Mouse (Mus musculus) hindbrain, postnatal 0 days (tissue): ENCODE results near the gene Ergic2. TPM values are rescaled to one million over a fixed set of nuclear protein-coding genes. Genes with fewer than 3 reads are reported as not detected.

ENCODE experiments used
- ATAC-seq: fragments of 200-750 bp; cut with Nextera tagmentation; 2 replicates; pipeline ENCODE4 v1.8.0; 2017; ENCODE audit warnings: mild to moderate bottlenecking, moderate TSS enrichment, moderate library complexity
- DNase-seq: peaks from one replicate; pipeline ENCODE4 v3.0.0-alpha.2; 2015; ENCODE audit warnings: low spot score
- H3K27ac ChIP-seq: fragments of 300-500 bp; sonication (generic); 2 replicates; pipeline ENCODE4 v1.5.1; 2014; ENCODE audit warnings: mild to moderate bottlenecking
- H3K27me3 ChIP-seq: fragments of 300-500 bp; sonication (generic); 2 replicates; pipeline ENCODE4 v1.6.1; 2014; ENCODE audit warnings: low read length, mixed read lengths; ENCODE audit not compliant: insufficient read depth
- H3K36me3 ChIP-seq: fragments of 300-500 bp; sonication (generic); 2 replicates; pipeline ENCODE4 v1.6.1; 2014; ENCODE audit warnings: low read length, mixed read lengths; ENCODE audit not compliant: insufficient read depth
- H3K4me1 ChIP-seq: fragments of 300-500 bp; sonication (generic); 2 replicates; pipeline ENCODE4 v1.6.1; 2014; ENCODE audit warnings: antibody characterized with exemption, low read length, mixed read lengths; ENCODE audit not compliant: insufficient read depth
- H3K4me2 ChIP-seq: fragments of 300-500 bp; sonication (generic); 2 replicates; pipeline ENCODE4 v1.6.1; 2014; ENCODE audit warnings: low read depth, mild to moderate bottlenecking, low read length, moderate library complexity, mixed read lengths
- H3K4me3 ChIP-seq: fragments of 300-500 bp; sonication (generic); 2 replicates; pipeline ENCODE4 v1.5.1; 2014; ENCODE audit warnings: low read length
- H3K9ac ChIP-seq: fragments of 300-500 bp; sonication (generic); replicated peaks from 2 replicates; pipeline ENCODE4 v1.6.1; 2014; ENCODE audit warnings: mild to moderate bottlenecking, low read length, moderate library complexity, mixed read lengths
- H3K9me3 ChIP-seq: fragments of 300-500 bp; sonication (generic); 2 replicates; pipeline ENCODE4 v1.6.1; 2016; ENCODE audit warnings: low read length, mixed read lengths
- CTCF ChIP-seq: IDR thresholded peaks from 2 replicates; pipeline ENCODE4 v1.5.1; 2016; ENCODE audit warnings: antibody characterized with exemption, control low read depth, low read depth
- WGBS: fragments of 180-500 bp; shearing (Covaris S2); extraction: QIAGEN DNeasy Blood & Tissue Kit; methylation state at CpG from one replicate; pipeline ENCODE4 v1.1.7; 2014; 5-methylcytosine and 5-hydroxymethylcytosine counted together
- polyA plus RNA-seq: library from polyadenylated mRNA; unstranded; fragments of >200 nt; fragmentation: Nextera tagmentation; extraction: Ambion mirVana; gene quantifications from 2 replicates; pipeline ENCODE4 v1.2.1, GENCODE M21; 2015
- total RNA-seq: library from RNA; depleted of rRNA; stranded (reverse); fragments of >200 nt; gene quantifications from 2 replicates; pipeline ENCODE4 v1.2.3, GENCODE M21; 2014

Gene Ergic2
- total and polyA plus RNA-seq, 2 experiments from 2014 or later = 112 to 204 TPM

- H3K4me1 ChIP-seq = no peaks in the 10 kb centered on the region
- H3K27ac ChIP-seq = no peak overlapping the region
- H3K9me3 ChIP-seq = no peaks in the 10 kb centered on the region
- DNase-seq = no peak
- no peaks in the 10 kb centered on the region for H3K36me3 ChIP-seq
- WGBS = 96% methylated on average over 1 of the region's 1 CpGs
- TF ChIP-seq CTCF = no peak
- H3K27me3 ChIP-seq = no peaks in the 10 kb centered on the region
- ATAC-seq = no peak
- no peak overlapping the region for H3K4me3 ChIP-seq
- no peak overlapping the region for H3K9ac ChIP-seq
- H3K4me2 ChIP-seq = no peak overlapping the region
Measured at GRCm38 (mm10) chr6:148239311-148239710, 27.1 kb upstream of the Ergic2 start.

DNA sequence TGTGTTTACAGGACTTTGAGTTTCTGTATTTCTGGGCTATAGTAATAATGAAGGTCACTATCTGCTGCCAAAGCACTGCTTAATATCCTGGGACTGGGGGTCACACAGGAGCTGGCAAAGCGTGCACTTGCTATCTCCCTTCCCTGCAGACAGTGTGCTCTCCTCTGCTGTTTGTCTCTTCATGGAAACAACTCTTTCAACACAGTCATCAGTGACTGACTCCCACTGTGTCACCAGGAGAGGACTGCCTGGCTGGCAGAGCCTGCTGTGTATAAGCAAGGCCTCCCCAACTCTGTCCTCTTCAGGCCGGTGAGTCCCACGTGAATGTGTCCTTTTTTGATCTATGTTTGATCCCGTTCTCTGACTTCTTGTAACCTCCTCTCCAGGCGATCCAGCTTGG lies 25.3 kb upstream of the Ergic2 start:
- Histone ChIP-seq H3K27ac (no peak overlapping the region), H3K9ac (no peak overlapping the region), H3K27me3 (no peaks in the 10 kb centered on the region), H3K4me2 (no peak overlapping the region), H3K9me3 (no peaks in the 10 kb centered on the region), H3K4me1 (no peaks in the 10 kb centered on the region), H3K36me3 (no peaks in the 10 kb centered on the region), H3K4me3 (no peak overlapping the region)
- DNase-seq = no peak
- TF ChIP-seq CTCF = no peak
- ATAC-seq = no peak
- 46% methylated on average over 5 of the region's 5 CpGs for WGBS

GRCm38 (mm10) chr6:148234105-148234828 lies 22.1 kb upstream of the Ergic2 start:
- no peak for TF ChIP-seq CTCF
- H3K4me1 ChIP-seq = no peaks in the 10 kb centered on the region
- no peaks in the 10 kb centered on the region for H3K36me3 ChIP-seq
- H3K27ac ChIP-seq = no peak overlapping the region
- 65% methylated on average over 3 of the region's 3 CpGs for WGBS
- ATAC-seq (no peak), DNase-seq (no peak)
- no peak overlapping the region for H3K4me2 ChIP-seq
- no peaks in the 10 kb centered on the region for H3K27me3 ChIP-seq
- no peak overlapping the region for H3K9ac ChIP-seq
- H3K4me3 ChIP-seq = no peak overlapping the region
- no peaks in the 10 kb centered on the region for H3K9me3 ChIP-seq

DNA sequence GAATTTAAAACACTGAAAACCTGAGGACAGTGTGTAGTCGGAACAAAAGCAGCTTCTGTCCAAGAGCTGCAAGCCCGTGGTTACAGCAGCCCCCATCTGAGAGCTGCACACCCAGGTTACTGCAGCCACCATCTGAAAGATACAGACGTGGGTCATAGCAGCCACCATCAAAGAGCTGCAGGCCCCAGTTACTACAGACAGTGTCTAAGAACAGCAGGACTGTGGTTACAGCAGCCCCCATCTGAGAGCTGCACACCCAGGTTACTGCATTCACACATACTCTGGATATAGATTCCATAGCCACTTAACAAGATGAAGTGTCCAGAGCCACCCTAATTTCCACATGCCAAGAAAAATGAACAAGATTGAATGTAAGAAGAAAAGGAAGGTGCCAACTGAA lies 15.4 kb upstream of the Ergic2 start:
- Histone ChIP-seq H3K4me2 (no peak overlapping the region), H3K4me1 (no peaks in the 10 kb centered on the region), H3K27me3 (no peaks in the 10 kb centered on the region), H3K9me3 (no peaks in the 10 kb centered on the region), H3K9ac (no peak overlapping the region), H3K36me3 (no peaks in the 10 kb centered on the region), H3K27ac (no peak overlapping the region), H3K4me3 (no peak overlapping the region)
- DNase-seq (no peak), ATAC-seq (no peak)
- TF ChIP-seq CTCF = no peak
- 69% methylated on average over 3 of the region's 3 CpGs for WGBS

DNA sequence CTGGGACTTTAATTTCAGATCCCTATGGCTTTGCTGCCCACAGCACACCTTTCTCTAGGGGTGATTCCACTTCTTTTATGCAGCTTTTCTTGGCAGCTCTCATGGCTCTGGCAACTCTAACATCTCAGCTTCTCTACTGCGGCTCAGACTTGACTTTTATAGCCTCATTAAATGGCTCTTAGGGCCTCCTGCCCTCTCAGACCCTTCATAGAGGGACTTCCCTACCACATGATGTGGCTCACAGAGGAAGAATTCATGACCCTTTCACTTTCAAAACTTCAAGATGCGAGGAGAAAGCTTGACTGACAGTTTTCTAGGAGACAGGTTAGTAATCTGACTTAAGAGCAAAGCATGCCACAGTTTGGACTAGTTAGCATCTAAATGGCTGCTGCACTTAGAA lies 10.5 kb upstream of the Ergic2 start:
- Histone ChIP-seq H3K9me3 (no peaks in the 10 kb centered on the region), H3K4me1 (no peaks in the 10 kb centered on the region), H3K27ac (no peak overlapping the region), H3K4me2 (no peak overlapping the region), H3K4me3 (no peak overlapping the region), H3K27me3 (no peaks in the 10 kb centered on the region), H3K9ac (no peak overlapping the region), H3K36me3 (no peaks in the 10 kb centered on the region)
- 82% methylated on average over 2 of the region's 2 CpGs for WGBS
- ATAC-seq (no peak), DNase-seq (no peak)
- TF ChIP-seq CTCF = no peak

DNA sequence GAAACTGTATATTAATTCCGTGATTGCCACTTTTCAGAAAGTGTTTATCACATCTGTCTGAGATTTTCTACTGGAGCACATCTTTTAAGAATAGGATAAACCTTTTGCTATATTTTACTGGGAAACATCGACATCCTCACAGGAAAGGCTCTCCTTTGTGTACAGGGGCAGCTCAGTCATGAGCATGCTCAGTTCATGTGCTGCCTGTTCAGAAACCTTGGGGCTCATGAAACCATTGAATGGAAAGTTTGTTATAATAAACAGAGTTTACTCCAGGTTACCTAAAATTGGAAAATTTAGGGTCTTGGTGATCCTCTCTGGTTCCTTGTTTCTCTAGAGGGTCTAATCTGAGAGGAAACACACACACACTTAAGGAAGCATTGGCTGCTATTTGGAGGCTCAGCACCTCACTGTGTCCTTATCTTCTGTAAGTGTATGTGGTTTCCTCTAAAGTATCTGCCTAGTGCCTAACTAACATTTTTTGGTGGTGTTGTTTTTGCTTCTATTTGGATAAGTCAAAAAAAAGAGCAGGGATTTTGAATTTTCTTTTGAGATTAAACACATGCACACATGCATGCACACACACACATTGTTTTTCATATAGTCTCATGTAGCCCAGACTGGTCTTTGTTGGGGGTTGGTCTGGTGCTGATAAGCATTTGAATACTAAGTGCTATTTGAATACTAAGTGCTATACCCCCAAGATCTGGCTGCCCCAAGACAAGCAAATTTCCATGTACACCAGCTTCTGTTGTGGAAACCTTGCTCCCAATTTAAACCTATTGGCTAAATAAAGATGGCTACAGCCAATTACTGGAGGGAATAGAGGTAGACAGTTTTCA lies 6.3 kb upstream of the Ergic2 start:
- H3K27ac ChIP-seq = no peak overlapping the region
- no peak overlapping the region for H3K9ac ChIP-seq
- no peak for TF ChIP-seq CTCF
- no peaks in the 10 kb centered on the region for H3K9me3 ChIP-seq
- no peaks in the 10 kb centered on the region for H3K27me3 ChIP-seq
- no peak overlapping the region for H3K4me2 ChIP-seq
- no peaks in the 10 kb centered on the region for H3K36me3 ChIP-seq
- no peaks in the 10 kb centered on the region for H3K4me1 ChIP-seq
- DNase-seq = no peak
- no peak for ATAC-seq
- no peak overlapping the region for H3K4me3 ChIP-seq
- WGBS = 86% methylated on average over 2 of the region's 2 CpGs

DNA sequence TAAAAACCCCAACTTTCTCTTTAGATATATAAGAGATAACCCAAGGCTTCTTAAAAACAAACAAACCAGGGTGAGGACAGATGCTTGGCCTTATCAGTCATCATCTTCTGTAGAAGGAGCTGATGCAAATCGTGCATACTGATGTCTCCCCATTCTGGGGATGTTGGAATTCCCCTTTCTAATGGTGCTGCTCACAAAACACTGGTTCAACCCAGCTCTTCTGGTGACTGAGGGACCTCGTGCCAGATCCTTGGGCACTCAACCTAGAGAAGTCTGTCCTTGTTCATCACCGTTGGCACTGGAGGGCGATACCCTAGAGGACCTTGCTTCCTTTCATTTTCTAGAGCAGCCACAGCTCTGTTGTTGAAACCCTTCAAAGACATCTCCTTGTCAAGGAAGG lies 4.6 kb upstream of the Ergic2 start:
- Histone ChIP-seq H3K9me3 (no peaks in the 10 kb centered on the region), H3K27me3 (no peaks in the 10 kb centered on the region), H3K4me1 (peaks cover 7% of the 10 kb centered on the region; the same call in 1 of the 2 replicates), H3K27ac (no peak overlapping the region), H3K36me3 (no peaks in the 10 kb centered on the region), H3K9ac (no peak overlapping the region), H3K4me3 (no peak overlapping the region), H3K4me2 (no peak overlapping the region)
- DNase-seq (no peak), ATAC-seq (no peak)
- no peak for TF ChIP-seq CTCF
- WGBS = 92% methylated on average over 4 of the region's 4 CpGs
